Mouse (Mus musculus) cortical plate, adult 2 months (tissue): ENCODE data around the gene Med13l.

Source experiments
- CTCF ChIP-seq: fragments of 200-500 bp; IDR thresholded peaks from 2 replicates; pipeline ENCODE4 v1.5.1; 2011; ENCODE audit warnings: mild to moderate bottlenecking, control low read depth, low read length; ENCODE audit not compliant: insufficient read depth; ENCODE audit errors: extremely low read depth
- POLR2A ChIP-seq: fragments of 200-500 bp; IDR thresholded peaks from 2 replicates; pipeline ENCODE4 v1.6.1; 2011; ENCODE audit warnings: mild to moderate bottlenecking, low read length, control low read depth; ENCODE audit not compliant: insufficient read depth; ENCODE audit errors: extremely low read depth

GRCm38 (mm10) chr5:118628211-118628610 lies 67.7 kb downstream of the Med13l start:
- no peak for TF ChIP-seq POLR2A
- TF ChIP-seq CTCF = no peak
